Mouse (Mus musculus) liver, embryonic 14.5 days (tissue): ENCODE data around the gene Apoa1. TPM values are rescaled to one million over a fixed set of nuclear protein-coding genes. Genes with fewer than 3 reads are reported as not detected.

Experiments
- ATAC-seq: fragments of 200-750 bp; cut with Nextera tagmentation; 2 replicates; pipeline ENCODE4 v1.8.0; 2017; ENCODE audit warnings: moderate number of reproducible peaks, mild to moderate bottlenecking, moderate library complexity; ENCODE audit not compliant: insufficient read depth
- DNase-seq, 3 experiments: peaks; one replicate each; pipeline ENCODE4 v3.0.0-alpha.2; 2012 to 2013; ENCODE audit warnings: low read depth in 3 of 3, low spot score in 3 of 3
- H3K27ac ChIP-seq: fragments of 300-500 bp; sonication (generic); 2 replicates; pipeline ENCODE4 v1.5.1; 2014; ENCODE audit warnings: moderate library complexity, mild to moderate bottlenecking, control low read depth, inconsistent platforms
- H3K27me3 ChIP-seq: fragments of 300-500 bp; sonication (generic); 2 replicates; pipeline ENCODE4 v1.6.1; 2014; ENCODE audit warnings: mild to moderate bottlenecking, low read length, moderate library complexity; ENCODE audit not compliant: control insufficient read depth, insufficient read depth
- H3K36me3 ChIP-seq: fragments of 300-500 bp; sonication (generic); replicated peaks from 2 replicates; pipeline ENCODE4 v1.6.1; 2014; ENCODE audit warnings: low read depth; ENCODE audit not compliant: control insufficient read depth, insufficient read depth
- H3K4me1 ChIP-seq, 2 experiments: fragments of 200-500 bp in 1 of 2; fragments of 300-500 bp in 1 of 2; sonication (generic) in 1 of 2; replicated peaks; 2 replicates each; pipeline ENCODE4 v1.6.1; 2012 to 2014; ENCODE audit warnings: antibody characterized with exemption in 1 of 2, inconsistent platforms in 1 of 2, low read length in 1 of 2; ENCODE audit not compliant: control insufficient read depth in 2 of 2, insufficient read depth in 2 of 2
- H3K4me2 ChIP-seq: fragments of 300-500 bp; sonication (generic); 2 replicates; pipeline ENCODE4 v1.6.1; 2014; ENCODE audit warnings: low read depth, mild to moderate bottlenecking, control low read depth, moderate library complexity
- H3K4me3 ChIP-seq, 2 experiments: fragments of 200-500 bp in 1 of 2; fragments of 300-500 bp in 1 of 2; sonication (generic) in 1 of 2; 2 replicates each; pipeline ENCODE4 v1.5.1; 2012 to 2014; ENCODE audit warnings: low read depth in 2 of 2, low read length in 2 of 2, mild to moderate bottlenecking in 2 of 2, control low read depth in 1 of 2, inconsistent platforms in 1 of 2, moderate library complexity in 1 of 2; ENCODE audit not compliant: insufficient read depth in 1 of 2
- H3K9ac ChIP-seq: fragments of 300-500 bp; sonication (generic); replicated peaks from 2 replicates; pipeline ENCODE4 v1.6.1; 2014; ENCODE audit warnings: mild to moderate bottlenecking, control low read depth, moderate library complexity
- H3K9me3 ChIP-seq: fragments of 300-500 bp; sonication (generic); 2 replicates; pipeline ENCODE4 v1.6.1; 2016; ENCODE audit warnings: low read length, mixed read lengths; ENCODE audit not compliant: control insufficient read depth
- CTCF ChIP-seq: IDR thresholded peaks from 2 replicates; pipeline ENCODE4 v1.5.1; 2016; ENCODE audit warnings: antibody characterized with exemption, low read depth, control low read depth
- EP300 ChIP-seq: IDR thresholded peaks from 2 replicates; pipeline ENCODE4 v1.6.1; 2016; ENCODE audit warnings: antibody characterized with exemption, low read depth
- WGBS: fragments of 180-500 bp; shearing (Covaris S2); extraction: QIAGEN DNeasy Blood & Tissue Kit; methylation state at CpG from one replicate; pipeline ENCODE4 v1.1.7; 2014; ENCODE audit not compliant: insufficient replicate concordance; 5-methylcytosine and 5-hydroxymethylcytosine counted together
- polyA plus RNA-seq, 2 experiments: library from polyadenylated mRNA; depleted of rRNA in 1 of 2; stranded (reverse) in 1 of 2; unstranded in 1 of 2; fragments of >200 nt; fragmentation: Nextera tagmentation in 1 of 2; extraction: Ambion mirVana in 1 of 2; gene quantifications; 2 replicates each; pipeline versions ENCODE4 v1.2.1 to v1.2.3; 2012 to 2014

Gene Apoa1
- polyA plus RNA-seq, 2 experiments: 1,404 to 3,278 TPM

DNA sequence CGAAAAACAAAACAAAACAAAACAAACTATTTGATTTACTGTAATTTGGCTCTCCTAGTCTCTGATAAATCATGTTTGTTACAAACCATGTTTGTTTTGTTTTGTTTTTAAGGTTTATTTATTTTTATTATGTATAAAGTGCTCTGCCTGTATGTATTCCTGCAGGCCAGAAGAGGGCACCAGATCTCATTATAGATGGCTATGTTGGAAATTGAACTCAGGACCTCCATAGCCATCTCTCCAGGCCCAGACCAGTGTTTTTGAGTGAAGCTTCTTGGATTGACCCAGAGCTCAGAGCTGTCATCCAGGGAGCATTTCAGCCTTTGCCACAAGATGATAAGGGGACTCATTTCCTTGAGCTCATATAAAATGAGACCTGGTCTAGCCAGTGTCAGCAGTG, 42.0 kb upstream of the Apoa1 start:
- ATAC-seq (no peak), DNase-seq (no peak)
- TF ChIP-seq EP300: no peak
- TF ChIP-seq CTCF: peak; percentile 57
- no peak overlapping the region for H3K4me3 ChIP-seq
- H3K9ac ChIP-seq: no peak overlapping the region
- no peak overlapping the region for H3K4me2 ChIP-seq
- H3K27me3 ChIP-seq: no peaks in the 10 kb centered on the region
- H3K36me3 ChIP-seq: no peaks in the 10 kb centered on the region
- H3K9me3 ChIP-seq: no peaks in the 10 kb centered on the region
- H3K4me1 ChIP-seq: no peaks in the 10 kb centered on the region; a peak in 2 of 4 replicates
- no peak overlapping the region for H3K27ac ChIP-seq
- 79% methylated on average over 1 of the region's 1 CpGs for WGBS

DNA sequence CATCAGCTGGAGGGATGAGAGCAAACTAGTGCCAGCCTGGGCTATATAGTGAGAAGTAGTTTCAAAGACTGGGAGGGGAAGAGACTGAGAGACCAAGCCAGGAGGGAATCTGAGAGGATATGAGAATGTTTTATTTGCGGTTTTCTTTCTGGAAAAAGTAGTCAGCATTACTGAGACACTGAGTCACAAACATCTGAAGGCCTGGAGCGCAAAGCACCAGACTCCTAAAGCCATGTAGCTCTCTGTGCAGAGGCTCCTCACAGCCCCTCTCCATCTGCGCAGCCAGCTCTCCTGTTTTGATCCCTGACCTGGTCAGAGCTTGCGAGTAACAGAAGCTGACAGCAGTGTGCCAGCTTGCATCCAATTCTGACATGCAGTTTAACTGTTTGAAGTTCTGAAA, 40.0 kb upstream of the Apoa1 start:
- no peak overlapping the region for H3K4me2 ChIP-seq
- no peaks in the 10 kb centered on the region for H3K9me3 ChIP-seq
- TF ChIP-seq EP300 (no peak), CTCF (no peak)
- H3K4me3 ChIP-seq: no peak overlapping the region
- ATAC-seq: no peak
- 71% methylated on average over 4 of the region's 4 CpGs for WGBS
- no peaks in the 10 kb centered on the region for H3K36me3 ChIP-seq
- no peaks in the 10 kb centered on the region for H3K27me3 ChIP-seq
- H3K9ac ChIP-seq: no peak overlapping the region
- DNase-seq: no peak
- H3K27ac ChIP-seq: no peak overlapping the region
- no peaks in the 10 kb centered on the region; a peak in 2 of 4 replicates for H3K4me1 ChIP-seq

DNA sequence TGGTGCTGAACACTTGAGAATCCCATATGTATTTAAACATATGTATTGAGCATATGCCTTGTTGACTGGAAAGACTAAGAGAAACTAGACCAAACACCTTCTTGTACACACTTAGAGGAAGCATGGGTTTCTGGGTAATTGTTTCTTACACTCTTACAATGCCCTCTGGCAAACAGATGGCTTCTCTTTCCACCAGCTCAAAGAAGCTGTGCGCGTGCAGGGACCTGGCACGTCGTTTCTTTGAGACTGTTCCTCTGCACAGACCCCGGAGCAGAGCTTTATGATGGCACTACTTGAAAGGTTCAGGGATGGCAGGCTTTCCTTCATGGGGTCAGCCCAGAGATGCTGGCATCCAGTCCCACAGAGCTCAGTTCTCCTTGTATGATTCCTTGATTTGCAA, 39.4 kb upstream of the Apoa1 start:
- H3K36me3 ChIP-seq: no peaks in the 10 kb centered on the region
- 80% methylated on average over 5 of the region's 5 CpGs for WGBS
- ATAC-seq (no peak), DNase-seq (no peak)
- H3K4me2 ChIP-seq: no peak overlapping the region
- H3K27me3 ChIP-seq: no peaks in the 10 kb centered on the region
- no peak overlapping the region for H3K9ac ChIP-seq
- H3K4me3 ChIP-seq: no peak overlapping the region
- H3K27ac ChIP-seq: no peak overlapping the region
- no peaks in the 10 kb centered on the region for H3K9me3 ChIP-seq
- H3K4me1 ChIP-seq: no peaks in the 10 kb centered on the region; a peak in 1 of 4 replicates
- TF ChIP-seq EP300 (no peak), CTCF (no peak)

DNA sequence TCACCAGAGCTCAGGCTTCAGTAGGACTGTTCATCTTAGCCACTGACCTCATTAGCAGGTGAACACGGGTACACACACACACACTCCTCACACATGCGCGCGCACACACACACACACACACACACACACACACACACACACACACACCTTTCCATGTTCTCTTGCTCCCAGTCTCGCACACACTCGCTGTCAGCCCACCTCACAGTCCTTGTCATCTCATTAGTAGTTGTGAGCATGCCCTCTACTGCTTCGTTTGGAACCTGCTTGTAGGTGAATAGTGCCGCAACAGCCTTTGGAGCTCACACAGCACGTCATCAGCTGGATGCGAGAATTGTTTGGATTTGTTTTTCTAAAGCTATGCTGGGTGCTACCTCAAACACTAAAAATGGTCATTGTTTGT, 39.0 kb upstream of the Apoa1 start:
- Histone ChIP-seq H3K27ac (no peak overlapping the region), H3K9me3 (no peaks in the 10 kb centered on the region), H3K4me2 (no peak overlapping the region), H3K27me3 (no peaks in the 10 kb centered on the region), H3K36me3 (no peaks in the 10 kb centered on the region), H3K9ac (no peak overlapping the region), H3K4me3 (no peak overlapping the region), H3K4me1 (no peaks in the 10 kb centered on the region)
- ATAC-seq: no peak
- 78% methylated on average over 10 of the region's 10 CpGs for WGBS
- DNase-seq: no peak
- TF ChIP-seq EP300 (no peak), CTCF (no peak)

DNA sequence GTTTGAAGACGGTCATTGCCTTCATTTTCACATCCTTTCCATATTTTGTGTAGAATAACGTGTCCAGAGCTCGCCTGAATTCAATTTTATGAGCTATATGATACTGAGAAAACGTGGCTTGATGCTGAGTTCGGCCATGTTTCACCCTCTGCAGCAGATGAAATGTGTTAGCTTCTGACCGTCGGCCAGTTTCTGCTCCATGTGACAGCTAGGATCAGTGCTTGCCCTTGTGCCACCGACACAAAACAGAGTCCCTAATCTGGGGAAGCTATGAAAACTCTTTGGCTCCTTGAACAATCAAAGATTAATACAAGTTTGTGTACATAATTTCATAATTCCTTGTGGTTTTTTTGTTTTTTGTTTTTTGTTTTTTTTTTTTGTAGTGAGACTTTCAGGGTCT, 37.1 kb upstream of the Apoa1 start:
- DNase-seq (no peak), ATAC-seq (no peak)
- H3K27ac ChIP-seq: no peak overlapping the region
- H3K9ac ChIP-seq: no peak overlapping the region
- no peak overlapping the region for H3K4me3 ChIP-seq
- TF ChIP-seq CTCF: no peak
- TF ChIP-seq EP300: no peak
- H3K36me3 ChIP-seq: no peaks in the 10 kb centered on the region
- no peaks in the 10 kb centered on the region for H3K9me3 ChIP-seq
- WGBS: 61% methylated on average over 8 of the region's 8 CpGs
- H3K4me2 ChIP-seq: no peak overlapping the region
- H3K27me3 ChIP-seq: no peaks in the 10 kb centered on the region
- no peaks in the 10 kb centered on the region for H3K4me1 ChIP-seq

DNA sequence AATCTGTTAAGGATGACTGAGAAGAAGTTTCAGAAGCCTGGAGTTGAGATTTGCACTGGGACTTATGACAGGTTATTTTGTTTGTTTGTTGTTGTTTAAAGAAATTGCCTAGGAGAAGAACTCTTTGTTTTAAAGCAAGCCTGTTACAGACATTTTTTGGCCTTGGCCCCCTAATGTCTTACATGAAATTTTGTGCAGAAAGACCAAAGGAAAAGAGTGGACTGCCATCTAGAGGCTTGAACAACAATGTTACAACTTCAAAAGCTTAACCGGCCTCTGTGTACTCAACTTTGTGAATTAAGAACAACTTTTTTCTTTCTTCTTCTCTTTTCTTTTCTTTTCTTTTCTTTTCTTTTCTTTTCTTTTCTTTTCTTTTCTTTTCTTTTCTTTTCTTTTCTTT, 36.7 kb upstream of the Apoa1 start:
- no peaks in the 10 kb centered on the region for H3K27me3 ChIP-seq
- H3K9ac ChIP-seq: no peak overlapping the region
- no peak overlapping the region for H3K4me3 ChIP-seq
- H3K4me1 ChIP-seq: no peaks in the 10 kb centered on the region; a peak in 1 of 4 replicates
- no peaks in the 10 kb centered on the region for H3K36me3 ChIP-seq
- peak; percentile 21; the same call in 1 of the 2 replicates for TF ChIP-seq CTCF
- TF ChIP-seq EP300: no peak
- no peaks in the 10 kb centered on the region for H3K9me3 ChIP-seq
- no peak overlapping the region for H3K27ac ChIP-seq
- H3K4me2 ChIP-seq: no peak overlapping the region
- WGBS: 40% methylated on average over 1 of the region's 1 CpGs
- DNase-seq (no peak), ATAC-seq (no peak)
